Mouse (Mus musculus) left cerebral cortex, postnatal 36 days (tissue): ENCODE measurements around the gene Tas2r143. TPM values are rescaled to one million over a fixed set of nuclear protein-coding genes. Genes with fewer than 3 reads are reported as not detected.

Experiments
- DNase-seq, 2 experiments: peaks; one replicate each; pipeline ENCODE4 v3.0.0; 2021 to 2022; ENCODE audit warnings: low spot score in 2 of 2, mixed read lengths in 1 of 2
- intact Hi-C: fragments of 180-260 bp; cut with DNase I; formaldehyde crosslinking; loops from one replicate; pipeline ENCODE4 v1.15.1; 2025
- total RNA-seq, 2 experiments: library from RNA; stranded (reverse); gene quantifications; 2 replicates each; pipeline ENCODE4 v1.2.3; 2021

The Tas2r143 gene
- total RNA-seq, result under 1 TPM in 1 of 2 experiments, not detected in 1; 0.48 TPM

DNA sequence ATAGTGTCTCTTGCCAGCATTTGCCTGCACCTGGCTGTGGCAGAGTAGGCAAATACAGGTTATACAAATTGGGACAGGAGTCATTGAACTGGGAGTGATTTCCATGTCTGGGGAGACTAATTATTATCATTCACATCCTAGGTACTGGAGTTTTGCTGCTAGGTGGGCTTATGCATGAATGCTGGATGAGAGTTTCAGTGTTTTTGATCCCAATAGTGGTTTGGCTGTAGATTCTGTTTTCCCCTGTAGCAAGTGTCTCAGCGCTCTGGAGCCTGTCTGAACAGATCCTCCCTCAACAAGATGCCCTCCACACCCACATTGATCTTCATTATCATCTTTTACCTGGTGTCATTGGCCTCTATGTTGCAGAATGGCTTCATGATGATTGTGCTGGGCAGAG, at the start of gene Tas2r143:
Gene Tas2r143 (plus strand): TSS at position 301 of the 400 bp plus-strand sequence.
- intact Hi-C loops, result no loop called here
- no peak for DNase-seq

DNA sequence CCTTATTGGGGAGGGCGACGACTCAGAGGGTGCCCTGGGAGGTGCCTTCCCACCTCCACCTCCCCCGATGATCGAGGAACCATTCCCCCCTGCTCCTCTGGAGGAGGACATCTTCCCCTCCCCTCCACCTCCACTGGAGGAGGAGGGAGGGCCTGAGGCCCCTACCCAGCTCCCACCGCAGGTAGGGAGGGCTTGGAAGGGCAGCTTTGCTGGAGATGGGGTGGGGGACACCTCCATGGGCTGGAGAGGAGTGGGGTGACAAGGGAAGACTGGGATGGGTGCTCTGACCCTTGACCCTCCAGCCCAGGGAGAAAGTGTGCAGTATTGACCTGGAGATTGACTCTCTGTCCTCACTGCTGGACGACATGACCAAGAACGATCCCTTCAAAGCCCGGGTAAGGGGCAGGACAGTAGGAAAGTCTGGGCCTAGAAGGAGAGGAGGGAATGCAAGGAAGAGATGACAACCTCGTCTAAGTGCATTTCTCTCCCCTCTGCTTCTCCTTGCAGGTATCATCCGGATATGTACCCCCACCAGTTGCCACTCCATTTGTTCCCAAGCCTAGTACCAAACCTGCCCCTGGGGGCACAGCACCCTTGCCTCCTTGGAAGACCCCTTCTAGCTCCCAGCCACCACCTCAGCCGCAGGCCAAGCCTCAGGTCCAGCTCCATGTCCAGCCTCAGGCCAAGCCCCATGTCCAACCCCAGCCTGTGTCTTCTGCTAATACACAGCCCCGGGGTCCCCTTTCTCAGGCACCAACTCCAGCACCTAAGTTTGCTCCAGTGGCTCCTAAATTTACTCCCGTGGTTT, 48.9 kb upstream of the Tas2r143 start:
- DNase-seq, result no peak
- intact Hi-C loops, result no loop called here

DNA sequence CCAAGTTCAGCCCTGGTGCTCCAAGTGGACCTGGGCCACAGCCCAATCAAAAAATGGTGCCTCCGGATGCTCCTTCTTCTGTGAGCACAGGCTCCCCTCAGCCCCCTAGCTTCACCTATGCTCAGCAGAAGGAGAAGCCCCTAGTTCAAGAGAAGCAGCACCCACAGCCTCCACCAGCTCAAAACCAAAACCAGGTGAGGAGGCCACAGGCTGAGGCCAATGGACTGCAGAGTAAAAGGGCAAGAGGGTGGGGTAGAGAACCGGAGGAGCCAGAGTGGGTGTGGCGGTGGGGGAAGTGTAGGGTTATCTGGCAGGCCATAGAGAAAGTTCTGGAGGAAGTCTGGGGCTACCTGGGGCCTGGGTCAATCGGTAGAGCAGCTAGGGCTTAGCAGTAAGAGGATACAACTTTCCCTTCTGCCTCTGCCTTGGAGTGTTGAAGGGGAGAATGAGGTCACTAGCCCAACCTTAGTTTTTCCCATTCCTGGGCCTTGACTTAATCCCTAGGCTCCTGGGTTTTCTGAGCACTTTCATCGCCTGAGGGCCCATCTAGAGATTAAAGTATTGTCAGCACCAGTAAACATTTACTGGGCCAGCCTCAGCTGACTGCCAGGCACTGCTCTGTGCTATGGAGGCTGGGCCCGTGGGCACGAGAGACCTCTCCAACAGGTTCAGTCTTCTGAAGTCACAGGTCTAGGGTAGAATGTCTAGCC, 48.1 kb upstream of the Tas2r143 start:
- intact Hi-C loops, result no loop called here
- no peak for DNase-seq

DNA sequence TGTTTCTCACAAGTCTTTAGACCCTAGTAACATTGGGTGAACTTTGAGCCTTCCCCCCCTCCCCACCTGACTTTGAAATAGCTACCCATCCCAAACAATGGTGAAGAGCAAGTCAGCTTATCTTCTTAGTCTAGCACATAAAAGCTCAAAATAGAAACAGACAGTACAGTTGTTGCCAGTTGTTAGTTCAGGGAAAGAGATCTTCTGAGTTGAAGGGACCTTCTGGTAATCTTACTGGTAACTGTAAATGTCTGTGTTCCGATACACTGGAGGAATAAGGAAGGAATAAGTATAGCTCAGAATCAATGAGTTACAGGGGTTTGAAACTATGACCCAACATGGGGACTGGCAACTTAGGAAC, 47.6 kb upstream of the Tas2r143 start:
- intact Hi-C loops, result no loop called here
- DNase-seq, result no peak

DNA sequence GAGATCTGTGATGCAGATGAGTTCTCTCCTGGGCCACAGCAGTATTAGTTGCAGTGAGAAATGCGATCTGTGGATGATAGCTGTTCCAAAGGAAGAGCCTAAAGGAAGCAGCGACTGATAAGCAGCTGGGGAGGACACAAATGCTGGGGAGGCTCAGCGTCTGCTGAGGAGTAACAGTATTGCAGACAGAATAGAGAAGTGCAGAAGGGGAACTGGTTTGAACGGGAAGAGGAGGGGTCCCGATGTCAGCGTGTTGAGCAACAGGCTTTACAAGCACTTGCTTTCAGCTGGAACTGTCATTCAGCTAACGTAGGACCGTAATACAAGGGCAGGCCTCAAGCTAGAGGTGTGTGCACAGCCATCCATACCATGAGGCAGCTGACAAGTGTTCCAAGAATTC, 46.9 kb upstream of the Tas2r143 start:
- intact Hi-C loops, result no loop called here
- DNase-seq, result no peak

DNA sequence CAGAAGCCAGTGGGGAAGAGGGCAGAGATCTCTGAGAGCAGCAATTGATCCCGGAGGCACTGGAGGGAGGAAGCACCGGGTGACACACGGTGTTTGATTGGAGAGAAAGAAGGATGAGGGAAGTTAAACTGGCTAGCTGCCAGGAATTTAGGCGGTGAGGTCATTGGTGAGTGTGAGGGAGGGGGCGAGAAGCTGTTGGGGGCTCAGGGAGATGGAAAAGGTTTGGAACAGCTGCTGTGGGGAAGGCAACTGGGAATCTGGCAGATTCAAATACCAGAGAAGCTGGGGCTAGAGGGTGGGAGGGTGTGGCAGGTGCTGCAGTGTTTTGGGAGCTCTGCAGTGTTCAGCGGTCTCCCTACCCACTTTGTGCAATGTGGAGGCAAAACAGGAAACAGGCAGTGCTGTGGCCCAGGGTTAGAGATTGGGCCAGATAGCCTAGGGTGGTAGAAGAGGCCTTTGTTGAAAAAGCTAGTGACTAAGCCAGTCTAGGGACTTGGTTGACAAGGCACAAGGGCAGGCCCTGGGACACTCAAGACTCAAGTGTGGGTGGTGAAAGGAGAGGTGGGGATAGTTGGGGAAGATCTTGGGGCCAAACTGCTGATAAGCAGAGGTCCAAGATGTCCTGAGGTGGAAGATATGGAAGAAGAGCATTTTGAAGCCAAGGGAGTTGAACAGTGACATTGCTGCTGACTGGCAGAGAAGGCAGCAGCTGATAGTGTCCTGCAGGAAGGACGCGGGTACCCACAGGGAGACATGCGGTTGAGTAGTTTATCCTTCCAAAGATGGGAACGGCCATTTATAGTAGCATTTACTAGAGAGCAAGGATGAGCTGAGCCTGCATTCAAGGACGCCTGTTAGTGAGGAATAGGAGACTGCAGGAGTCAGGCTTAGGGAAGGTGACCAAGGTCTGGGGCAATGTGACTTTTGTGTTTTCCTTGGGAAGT, 45.7 kb upstream of the Tas2r143 start:
- intact Hi-C loops, result no loop called here

DNA sequence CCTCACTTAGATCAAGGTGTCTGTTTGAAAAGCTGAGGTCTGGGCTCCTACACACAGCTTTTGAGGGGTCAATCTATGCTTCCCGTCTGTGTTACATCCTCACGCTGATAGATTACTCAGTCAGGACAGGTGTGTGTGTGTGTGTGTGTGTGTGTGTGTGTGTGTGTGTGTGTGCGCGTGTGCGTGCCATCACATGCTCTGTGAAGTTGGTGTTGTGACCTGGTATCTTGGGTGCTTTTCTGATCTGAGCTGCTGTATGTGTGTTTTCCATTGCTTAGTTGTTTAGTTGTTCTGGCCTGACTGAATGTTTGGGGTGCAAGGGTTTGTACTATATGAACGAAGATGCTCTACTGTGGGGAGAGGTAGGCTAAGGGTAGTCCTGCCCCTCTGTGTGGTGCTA, 44.7 kb upstream of the Tas2r143 start:
- DNase-seq, result no peak
- intact Hi-C loops, result no loop called here

More for the DNA sequence above, 45.7 kb upstream of the Tas2r143 start:
- DNase-seq, result no peak

DNA sequence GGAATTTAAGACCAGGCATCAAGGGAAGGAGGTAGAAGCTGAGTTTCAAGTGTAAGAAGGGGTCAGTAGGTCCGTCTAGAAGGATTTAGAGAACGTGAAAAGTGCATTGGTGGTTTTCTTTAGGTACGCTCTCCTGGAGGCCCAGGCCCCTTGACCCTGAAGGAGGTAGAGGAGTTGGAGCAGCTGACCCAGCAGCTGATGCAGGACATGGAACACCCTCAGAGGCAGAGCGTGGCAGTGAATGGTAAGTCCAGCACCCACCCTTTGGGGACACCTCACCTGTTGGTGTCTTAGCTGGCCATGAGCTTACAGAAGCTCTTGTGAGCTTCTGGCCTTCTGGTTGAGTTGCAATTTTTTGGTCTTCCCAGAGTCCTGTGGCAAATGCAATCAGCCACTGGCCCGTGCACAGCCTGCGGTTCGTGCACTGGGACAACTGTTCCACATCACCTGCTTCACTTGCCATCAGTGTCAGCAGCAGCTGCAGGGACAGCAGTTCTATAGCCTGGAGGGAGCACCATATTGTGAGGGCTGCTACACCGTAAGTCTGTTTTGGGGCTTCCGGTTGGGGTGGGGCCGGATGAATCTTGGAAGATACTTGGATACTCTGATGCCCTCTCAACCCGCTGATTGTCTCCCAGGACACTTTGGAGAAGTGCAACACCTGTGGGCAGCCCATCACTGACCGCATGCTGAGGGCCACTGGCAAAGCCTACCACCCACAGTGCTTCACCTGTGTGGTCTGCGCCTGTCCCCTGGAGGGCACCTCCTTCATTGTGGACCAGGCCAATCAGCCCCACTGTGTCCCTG, 44.0 kb upstream of the Tas2r143 start:
- intact Hi-C loops, result no loop called here
- DNase-seq, result no peak

DNA sequence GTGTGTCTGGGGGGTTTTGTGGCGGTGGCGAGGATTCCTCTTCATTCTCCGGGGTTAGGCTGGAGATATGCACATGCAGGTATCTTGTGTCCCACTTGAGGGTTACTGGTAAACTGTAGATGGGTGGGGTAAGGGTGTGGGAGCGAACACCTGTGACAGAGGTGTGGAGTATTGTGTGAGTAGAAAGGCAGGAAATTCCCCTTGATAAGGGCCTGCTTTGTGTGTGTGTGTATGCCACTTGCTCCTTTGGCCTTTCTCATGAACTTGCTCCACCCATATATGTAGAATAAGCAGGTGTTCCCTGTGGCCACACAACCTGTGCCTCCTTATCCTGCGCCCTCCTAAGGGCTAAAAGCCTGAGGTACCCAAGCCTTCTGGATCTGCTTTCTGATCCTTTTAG, 43.1 kb upstream of the Tas2r143 start:
- no peak for DNase-seq
- intact Hi-C loops, result no loop called here

DNA sequence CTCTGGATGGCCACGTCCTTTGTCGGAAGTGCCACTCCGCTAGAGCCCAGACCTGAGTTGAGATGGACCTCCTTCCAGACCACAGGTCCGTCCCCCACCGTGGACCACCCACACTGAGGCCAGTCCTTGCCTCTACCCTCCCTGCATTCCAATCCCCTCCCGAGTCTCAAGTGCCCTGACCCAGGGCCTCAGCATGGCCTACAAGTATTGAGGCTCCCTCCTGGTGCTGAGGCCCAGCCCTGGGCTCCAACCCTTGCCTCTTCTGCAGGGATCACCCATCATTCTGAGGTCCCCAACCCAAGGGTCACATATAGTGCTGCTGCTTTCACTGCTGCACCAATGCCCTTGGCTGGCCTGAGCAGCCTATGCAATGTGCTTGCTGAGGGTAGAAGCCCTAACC, 42.1 kb upstream of the Tas2r143 start:
- intact Hi-C loops, result no loop called here
- no peak for DNase-seq

DNA sequence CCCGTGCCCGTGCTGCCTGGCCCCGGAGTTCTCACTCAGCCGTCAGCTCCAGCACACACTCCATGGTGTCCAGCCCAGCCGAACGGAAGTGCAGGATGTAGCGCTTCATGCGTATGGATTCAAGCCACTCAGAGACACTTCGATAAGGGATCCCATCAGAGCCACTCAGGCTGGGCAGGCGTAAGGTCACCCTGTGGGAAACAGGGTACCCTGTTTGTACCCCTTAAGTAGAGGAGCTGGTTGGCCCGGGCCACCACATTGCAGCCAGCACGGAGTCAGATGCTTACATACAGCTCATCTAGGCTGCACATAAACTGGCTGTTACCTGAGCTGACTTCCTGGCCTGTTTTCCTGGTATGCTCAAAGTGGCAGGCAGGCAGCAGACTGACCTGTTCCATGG, 41.1 kb upstream of the Tas2r143 start:
- DNase-seq, result no peak

DNA sequence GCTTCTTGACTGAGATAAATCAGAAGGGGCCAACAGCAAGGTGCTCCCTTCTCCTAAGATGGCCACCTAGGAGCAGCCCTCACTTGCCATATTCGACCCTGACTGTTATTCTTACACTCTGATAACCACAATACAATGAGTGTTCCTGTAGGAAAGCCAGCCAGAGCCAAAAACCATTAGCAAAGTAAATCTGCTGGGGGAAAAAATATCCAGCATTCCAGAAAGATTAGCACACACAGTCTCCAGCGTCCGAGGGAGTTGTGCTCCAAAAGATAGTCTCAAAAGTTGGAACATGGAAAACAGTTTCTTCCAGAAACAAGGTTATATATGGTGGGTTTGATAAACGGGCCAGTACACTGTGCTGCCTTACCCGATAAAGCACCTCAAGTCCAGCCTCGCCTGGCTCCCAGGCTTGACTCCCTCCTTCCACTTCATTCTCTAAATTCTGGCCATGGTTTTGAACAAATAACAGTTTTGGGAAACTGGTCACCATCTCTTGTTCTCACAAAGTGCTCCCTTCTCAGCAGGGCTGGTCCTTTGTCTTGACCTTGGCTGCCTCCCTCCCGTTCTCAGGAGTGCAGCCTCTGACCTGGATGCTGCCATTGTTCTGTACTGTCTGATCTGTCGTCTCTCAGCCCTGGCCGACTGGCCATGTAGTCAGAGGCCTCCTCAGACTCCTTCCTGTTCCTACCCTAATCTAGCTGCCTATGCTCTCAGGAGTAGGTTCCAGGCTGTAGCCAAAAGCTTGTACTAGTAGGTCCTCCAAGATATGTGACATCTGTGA, 40.5 kb upstream of the Tas2r143 start:
- intact Hi-C loops, result no loop called here
- no peak for DNase-seq

More for the DNA sequence above, 41.1 kb upstream of the Tas2r143 start:
- intact Hi-C loops, result no loop called here

DNA sequence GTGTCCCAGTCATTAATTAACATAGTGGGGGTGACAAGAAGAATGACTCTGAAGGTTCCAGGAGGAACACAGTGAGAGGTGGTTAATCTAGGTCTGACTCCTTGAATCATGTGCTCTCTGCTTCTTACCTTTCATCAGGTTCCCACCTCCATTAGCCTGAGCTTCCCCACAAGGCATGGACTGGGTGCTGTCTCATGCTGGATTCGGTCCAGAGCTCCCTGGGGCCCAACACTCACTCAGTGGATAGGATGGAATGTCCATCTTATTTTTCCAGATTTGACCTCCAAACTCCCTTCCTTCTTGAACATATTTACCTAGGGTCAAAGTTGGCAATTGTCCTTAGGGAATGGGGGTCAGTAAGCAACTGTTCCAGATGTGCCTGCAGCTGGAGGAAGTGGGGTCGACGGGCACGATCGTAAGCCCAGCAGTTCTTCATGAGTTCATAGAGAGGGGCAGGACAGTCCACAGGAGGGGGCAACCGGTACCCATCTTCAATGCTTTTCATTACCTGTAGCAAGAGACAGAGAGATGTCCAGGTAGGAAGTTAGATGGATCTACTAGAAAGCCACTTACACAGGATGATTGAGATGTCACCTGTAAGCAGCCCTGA, 39.7 kb upstream of the Tas2r143 start:
- intact Hi-C loops, result no loop called here
- DNase-seq, result no peak

DNA sequence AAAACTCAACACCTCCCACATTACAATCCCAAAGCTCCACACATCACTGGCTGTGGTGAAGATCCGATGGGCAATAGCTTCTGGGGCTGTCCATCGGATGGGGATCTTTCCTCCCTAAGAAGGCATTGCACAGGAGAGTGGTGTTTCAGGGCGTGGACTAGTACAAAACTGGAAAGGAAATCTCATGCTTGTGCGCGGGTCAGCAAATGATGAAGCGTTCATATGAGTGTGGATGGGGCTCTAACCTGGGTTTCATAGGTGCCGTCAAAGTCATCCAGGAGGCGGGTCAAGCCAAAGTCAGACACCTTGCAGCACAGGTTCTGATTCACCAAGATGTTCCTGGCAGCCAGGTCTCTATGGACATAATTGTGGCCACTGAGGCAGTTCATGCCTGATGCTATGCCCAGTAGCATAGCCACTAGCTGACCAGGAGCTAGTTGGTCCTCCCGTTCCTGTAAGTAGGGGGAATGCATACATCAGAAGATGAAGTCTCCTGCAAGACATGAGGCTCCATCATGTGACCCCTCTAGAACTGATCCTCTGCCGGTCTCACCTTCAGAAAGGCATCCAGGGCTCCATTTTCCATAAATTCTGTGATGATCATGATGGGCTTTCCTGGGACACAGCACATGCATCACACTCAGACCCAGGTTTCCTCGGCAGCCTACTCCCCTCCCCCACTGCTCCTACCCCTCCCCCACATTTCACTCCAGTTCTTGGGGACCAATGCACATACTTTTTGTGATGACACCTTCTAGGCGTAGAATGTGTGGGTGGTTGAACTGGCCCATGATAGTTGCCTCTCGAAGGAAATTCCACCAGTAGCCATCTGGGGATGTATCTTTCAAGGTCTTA, 38.8 kb upstream of the Tas2r143 start:
- intact Hi-C loops, result no loop called here
- no peak for DNase-seq

DNA sequence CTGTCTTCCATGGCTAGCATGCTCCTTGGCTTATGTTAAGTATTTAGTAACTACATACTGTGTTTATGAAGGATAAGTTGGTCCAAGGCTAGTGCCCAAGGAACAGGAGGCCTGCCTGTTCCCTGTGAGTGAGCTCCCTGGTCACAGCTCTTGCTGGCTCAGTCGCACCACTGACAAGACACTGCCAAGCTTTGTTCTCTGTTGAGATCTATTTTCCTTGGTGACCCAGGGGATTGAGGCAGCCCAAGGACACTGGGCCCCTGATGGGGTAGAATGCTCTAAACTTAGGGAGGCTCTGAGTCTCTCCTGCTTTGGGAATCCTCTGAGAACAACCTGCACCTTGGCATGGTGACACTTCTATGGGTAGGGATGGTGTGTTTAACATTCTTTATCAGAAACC, 38.0 kb upstream of the Tas2r143 start:
- intact Hi-C loops, result no loop called here
- no peak for DNase-seq

DNA sequence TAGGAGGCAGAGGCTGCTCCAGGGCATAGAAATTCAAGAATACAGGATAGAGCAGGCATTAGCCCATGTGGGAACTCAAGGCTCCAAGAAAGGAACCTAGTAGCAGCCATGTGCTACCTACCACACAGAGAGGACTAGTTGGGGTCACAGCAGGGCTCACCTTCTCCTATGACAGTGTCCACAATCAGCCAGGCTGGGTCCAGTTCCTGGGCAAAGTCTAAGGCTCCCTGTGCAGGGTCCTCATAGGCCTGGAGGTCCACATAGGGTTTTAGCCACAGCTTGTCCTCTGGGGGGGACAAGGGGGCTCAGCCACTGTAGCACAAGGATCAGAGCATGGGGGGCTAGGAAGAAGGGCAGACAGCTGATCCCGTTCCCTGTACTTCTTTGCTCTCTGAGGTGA, 37.5 kb upstream of the Tas2r143 start:
- no peak for DNase-seq
- intact Hi-C loops, result no loop called here

DNA sequence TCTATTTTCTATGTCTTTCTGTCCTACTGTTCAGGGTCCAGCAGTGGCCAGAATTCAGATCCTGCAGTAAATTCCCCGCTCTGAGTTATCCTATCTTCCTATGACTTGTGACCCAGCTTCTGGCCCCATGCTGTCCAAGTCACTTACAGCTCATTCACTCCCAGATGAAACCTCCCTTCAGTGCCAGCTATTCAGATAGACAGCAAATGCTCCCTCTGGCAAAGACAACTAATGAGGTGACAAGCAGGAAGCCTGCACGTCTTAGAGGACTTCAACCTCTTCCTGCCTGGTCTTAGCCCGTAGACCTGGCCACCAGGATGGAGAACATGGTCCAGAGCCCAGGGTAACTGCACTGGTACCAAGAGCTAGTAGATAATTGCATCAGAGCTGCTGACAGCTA, 37.1 kb upstream of the Tas2r143 start:
- intact Hi-C loops, result no loop called here
- no peak for DNase-seq
